Mouse (Mus musculus): ENCODE data around the gene Fam78b.

Gene Fam78b

GRCm38 (mm10) chr1:167102046-167102445, 100.8 kb downstream of the Fam78b start:
- no peak for DNase-seq

- no peak for DNase-seq
These were observed 101.3 kb downstream of the Fam78b start for GRCm38 (mm10) chr1:167102566-167102965.

GRCm38 (mm10) chr1:167104956-167105626, 103.9 kb downstream of the Fam78b start:
- no peak for DNase-seq

GRCm38 (mm10) chr1:167105916-167106315, 104.7 kb downstream of the Fam78b start:
- DNase-seq = no peak

GRCm38 (mm10) chr1:167108973-167109509, 107.8 kb downstream of the Fam78b start:
- no peak for DNase-seq

GRCm38 (mm10) chr1:167114363-167115050, 113.3 kb downstream of the Fam78b start:
- no peak for DNase-seq

- no peak for DNase-seq
These were observed 113.9 kb downstream of the Fam78b start for GRCm38 (mm10) chr1:167115121-167115520.

- no peak for DNase-seq
These were observed 115.5 kb downstream of the Fam78b start for GRCm38 (mm10) chr1:167116733-167117132.

GRCm38 (mm10) chr1:167118971-167119370, 117.8 kb downstream of the Fam78b start:
- no peak for DNase-seq

- no peak for DNase-seq
These were observed 118.2 kb downstream of the Fam78b start for GRCm38 (mm10) chr1:167119439-167119838.

GRCm38 (mm10) chr1:167122436-167122835, 121.2 kb downstream of the Fam78b start:
- DNase-seq = no peak

GRCm38 (mm10) chr1:167123551-167123950, 122.3 kb downstream of the Fam78b start:
- no peak for DNase-seq

GRCm38 (mm10) chr1:167125870-167126269, 124.7 kb downstream of the Fam78b start:
- DNase-seq = no peak

GRCm38 (mm10) chr1:167126292-167126691, 125.1 kb downstream of the Fam78b start:
- DNase-seq = no peak

- no peak for DNase-seq
These were observed 134.5 kb downstream of the Fam78b start for GRCm38 (mm10) chr1:167135748-167136147.

All from liver (tissue).